Mouse (Mus musculus): ENCODE measurements around the gene Hps1.
"Not testable (repeated sequence)": the region's sequence is repeated elsewhere in the genome, so short reads cannot be mapped to it uniquely, and the experiment has no call there.

The Hps1 gene

DNA sequence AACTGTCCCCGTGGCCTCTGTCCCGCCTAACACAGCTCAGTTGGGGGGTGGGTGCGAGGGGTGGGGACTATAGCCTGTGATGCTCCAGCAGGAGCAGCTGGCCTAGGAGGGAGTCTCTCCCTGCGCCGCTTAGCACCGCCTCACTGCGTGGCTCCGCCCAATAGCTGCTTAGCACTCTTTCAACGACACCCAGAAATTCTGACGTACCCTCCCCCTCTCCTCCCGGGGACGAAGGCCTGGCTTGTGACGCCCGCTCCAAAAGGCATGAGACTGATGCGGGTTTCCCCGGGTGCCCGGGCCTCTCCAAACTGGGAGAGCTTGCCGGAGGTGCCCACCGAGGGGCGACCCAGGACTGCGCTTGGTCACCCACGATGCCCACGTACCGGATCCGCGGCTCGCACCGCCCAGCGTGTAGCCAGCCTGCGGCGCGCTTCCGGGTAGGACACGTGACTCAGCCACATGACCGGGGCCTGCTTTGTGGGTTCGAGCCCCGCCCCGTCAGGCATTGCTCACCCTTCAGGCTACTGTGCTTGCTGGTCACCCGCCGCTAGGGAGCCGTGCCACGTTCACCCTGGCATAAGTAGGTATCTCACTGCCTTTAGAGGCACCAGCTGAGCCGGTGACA, at the start of gene Hps1:
Gene Hps1, minus strand, starts transcription at position 448 of the 625 bp plus-strand sequence.
- peak; percentile 73 to 86 for DNase-seq (ENCODE audit: low read depth in 2 of 2, low spot score in 2 of 2)

DNA sequence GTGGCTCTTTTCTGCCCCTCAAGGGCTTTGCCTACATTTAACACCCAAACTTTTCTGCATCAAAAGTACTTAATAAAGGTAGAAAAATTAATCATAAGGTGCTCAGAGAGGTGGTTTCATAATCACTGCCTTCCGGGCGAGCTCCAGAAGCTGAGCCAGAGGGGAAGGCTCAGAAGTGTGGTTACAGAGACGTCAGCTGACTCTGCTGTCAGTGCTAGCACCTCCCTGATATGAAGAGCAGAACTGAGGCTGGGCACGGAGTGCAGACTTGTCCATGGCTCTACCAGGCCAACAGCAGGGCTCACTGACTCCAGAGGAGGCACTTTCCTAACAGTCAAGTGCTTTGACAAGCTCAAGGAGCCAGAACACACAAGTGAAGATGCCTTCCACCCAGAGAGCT, 49.4 kb upstream of the Hps1 start:
- no peak for DNase-seq (ENCODE audit: low read depth in 2 of 2, low spot score in 2 of 2)

DNA sequence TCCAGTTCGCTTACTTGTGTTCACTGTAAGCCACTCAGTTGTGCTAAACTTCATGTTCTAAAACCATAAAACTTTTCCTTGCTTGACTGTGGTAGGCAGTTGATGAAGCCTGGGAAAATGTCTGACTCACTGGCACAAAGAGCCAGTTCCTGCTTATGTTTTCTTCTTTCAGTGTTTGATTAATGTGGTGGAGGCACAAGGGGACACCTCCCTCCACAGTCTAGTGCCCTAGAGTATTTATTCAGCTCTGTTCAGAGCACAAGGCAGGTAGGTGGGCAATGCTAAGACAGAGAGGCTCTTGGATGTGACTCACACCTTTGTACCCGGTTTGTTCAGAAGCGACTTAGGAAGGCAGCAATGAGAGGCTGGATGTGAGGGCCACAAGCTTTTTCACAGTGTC, 48.1 kb upstream of the Hps1 start:
- no peak for DNase-seq (ENCODE audit: low read depth in 2 of 2, low spot score in 2 of 2)

DNA sequence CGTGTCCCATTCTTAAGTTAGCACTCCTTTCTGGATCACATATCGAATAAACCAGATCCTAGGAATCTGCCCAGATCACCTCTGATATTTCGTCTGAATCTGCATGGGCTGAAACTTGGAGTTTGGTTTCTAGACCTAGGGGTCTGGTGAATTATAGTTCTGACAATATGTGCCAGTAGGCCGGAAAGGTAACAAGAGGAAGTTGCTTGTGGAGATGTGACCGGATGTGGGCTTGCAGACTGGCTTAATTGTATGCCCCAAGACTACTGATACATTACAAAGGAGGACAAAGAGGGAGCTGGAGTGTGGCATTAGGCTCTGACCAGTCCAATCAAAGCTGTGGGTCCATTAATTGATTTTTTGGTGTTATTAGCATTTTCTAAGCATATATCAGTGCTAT, 40.3 kb upstream of the Hps1 start:
- no peak for DNase-seq (ENCODE audit: low read depth in 2 of 2, low spot score in 2 of 2)

DNA sequence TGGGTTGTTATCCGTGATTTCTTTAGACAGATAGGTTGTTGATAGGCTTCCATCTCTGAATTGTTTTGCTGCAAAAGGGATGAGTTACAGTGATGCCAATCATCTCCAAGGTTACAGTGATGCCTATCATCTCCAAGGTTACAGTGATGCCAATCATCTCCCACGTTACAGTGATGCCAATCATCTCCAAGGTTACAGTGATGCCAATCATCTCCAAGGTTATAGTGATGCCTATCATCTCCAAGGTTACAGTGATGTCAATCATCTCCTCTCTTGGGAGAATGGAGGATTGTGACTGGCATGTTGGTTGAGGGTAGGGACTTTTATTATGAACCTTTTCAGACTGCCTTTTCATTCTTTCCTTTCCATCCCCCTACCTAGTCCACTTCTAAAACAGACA, 38.0 kb upstream of the Hps1 start:
- no peak for DNase-seq (ENCODE audit: low read depth in 2 of 2, low spot score in 2 of 2)

DNA sequence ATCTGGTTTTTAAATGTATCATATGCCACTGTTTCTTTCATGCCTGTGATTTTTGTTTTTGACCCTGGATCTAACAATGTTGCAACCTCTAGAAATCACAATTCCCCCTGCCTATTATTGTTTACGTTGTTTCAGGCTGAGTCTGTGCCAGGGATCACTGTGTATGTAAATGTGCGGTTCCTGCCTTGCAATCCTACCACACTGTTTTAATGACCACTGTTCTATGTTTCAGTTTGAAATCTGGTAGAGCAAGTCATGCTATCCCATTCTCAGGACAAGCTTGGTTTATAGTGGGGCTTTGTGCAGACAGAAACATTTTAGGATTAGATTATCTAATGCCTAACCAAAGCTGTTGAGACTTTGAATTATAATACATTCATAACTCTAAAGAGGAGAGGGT, 36.5 kb upstream of the Hps1 start:
- DNase-seq (ENCODE audit: low read depth in 2 of 2, low spot score in 2 of 2) = no peak

DNA sequence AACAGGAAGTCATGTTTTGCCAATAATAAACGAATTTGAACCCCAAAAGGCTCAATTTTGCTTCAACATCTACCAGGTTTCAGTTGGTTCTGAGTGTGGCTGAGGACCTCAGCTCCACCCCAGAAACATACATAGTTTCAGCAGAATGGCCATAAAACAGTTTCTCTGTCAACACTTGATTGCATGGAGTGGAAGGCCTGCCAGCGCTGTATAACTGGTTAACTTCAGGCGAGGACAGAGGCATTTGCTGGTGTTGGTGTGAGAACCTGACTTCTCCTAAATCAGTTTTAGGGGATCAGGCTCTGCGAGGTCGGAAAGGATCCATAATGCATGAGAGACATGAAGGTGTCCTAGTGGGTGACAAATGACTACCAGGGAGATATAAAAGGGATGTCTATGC, 30.4 kb upstream of the Hps1 start:
- DNase-seq (ENCODE audit: low read depth in 2 of 2, low spot score in 2 of 2) = no peak

DNA sequence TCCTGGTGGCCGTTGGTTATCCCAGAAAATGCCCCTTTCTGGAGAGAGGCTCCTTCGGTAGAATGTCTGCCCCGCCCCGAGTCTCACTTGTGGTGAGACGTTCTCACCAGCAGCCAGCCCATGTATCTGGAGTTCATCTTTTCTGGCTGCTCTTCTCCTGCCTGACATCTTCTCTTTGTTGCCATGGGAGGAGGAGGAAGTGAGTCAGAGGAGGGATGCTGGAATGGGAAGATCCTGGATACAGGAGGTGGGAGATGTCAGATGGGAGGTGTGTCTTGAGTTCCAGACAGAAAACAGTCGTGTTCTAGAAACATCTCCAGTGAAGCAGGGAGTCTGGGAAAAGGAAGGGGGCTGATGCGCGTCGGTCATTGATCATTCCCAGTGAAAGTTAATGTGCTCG, 29.7 kb upstream of the Hps1 start:
- no peak for DNase-seq (ENCODE audit: low read depth in 2 of 2, low spot score in 2 of 2)

DNA sequence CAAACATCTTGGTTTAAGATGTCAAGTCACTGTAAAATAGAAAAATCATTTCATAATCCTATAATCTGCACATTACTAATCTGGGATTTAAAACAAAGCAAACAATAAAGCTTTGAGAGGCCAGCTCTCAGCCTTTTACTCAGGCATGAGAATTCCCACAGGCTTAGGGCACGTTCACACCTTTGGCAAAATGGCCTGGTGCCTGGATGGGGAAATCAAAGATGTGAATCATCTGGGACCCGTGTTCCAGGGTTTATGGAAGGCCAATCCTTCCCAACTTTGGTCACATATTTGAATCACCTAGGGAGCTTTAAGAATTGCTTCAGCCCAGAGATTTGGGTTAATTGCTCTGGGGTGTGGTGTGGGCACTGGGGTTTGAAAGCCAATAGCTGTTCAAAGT, 18.1 kb upstream of the Hps1 start:
- DNase-seq (ENCODE audit: low read depth in 2 of 2, low spot score in 2 of 2) = no peak

DNA sequence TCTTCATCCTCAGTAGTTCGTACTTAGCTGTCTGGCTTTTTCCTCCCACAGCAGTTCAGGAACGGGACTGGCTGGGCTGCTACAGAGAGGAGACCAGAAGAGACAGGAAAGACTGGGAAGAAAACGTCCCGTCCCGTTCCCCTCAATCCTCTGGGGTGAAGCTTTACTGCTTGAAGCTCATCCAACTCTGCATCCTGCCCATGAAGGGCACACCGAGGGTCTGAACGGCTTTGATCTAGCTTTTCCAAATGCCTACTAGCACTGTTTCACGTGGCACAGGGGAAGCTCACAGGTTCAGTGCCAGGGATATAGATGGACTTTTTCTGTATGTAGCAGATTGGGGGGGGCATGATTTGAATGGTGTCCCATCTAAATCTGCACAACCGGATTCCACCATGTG, 16.0 kb upstream of the Hps1 start:
- no peak for DNase-seq (ENCODE audit: low read depth in 2 of 2, low spot score in 2 of 2)

DNA sequence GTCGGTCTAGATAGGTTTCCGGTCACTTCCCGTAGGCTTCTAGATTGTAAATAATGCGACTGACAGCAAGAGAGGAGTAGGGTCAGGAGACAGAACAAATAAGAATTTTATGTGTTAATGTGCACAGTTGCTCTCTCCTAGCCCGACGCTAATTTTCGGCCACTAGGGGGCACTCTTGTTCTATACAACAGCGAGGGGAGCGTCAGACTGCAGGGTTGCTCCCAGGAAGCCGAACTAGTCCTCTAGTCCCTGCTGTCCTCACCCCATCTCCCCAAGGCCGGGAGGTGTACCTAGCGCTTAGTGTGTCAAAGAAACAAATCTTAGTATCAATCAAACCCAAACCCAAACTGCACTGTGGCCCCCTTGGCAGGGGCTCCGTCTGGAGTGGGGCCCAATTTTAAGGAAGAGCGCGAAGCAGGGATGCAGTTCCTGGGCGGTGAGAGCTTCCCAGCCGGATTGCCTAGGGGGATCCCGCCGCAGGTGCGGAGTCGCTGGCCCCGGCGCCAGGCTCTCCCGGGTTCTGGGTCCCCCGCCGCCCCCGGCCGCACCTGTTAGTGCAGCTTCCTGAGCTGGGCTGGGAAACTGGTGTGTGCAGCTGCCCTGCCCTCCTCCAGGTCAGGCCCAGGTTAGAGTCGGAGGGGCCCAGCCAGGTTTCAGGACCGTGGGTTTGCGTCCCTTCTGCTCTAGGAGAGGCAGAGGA, 15.3 kb upstream of the Hps1 start:
- DNase-seq (ENCODE audit: low read depth in 2 of 2, low spot score in 2 of 2) = peak; percentile 70 to 73

DNA sequence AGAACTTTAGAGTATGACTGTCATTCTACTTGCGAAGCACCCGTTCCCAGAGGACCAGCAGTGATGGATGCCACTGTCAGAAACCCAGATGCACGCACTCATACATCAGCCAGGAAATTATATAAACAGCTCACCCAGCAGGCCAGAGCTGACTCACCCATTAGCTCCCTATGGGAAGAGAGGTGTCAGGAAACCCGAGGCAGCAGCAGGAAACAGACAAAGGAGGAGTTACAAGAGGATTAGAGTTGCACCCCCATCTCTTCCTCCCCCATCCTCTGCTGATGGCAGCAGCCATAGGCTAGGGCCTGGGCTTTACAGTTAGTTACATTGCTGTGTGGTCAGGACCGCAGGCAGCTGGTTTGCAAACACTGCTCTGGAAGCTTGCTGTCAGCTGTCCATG, 8.5 kb upstream of the Hps1 start:
- no peak for DNase-seq (ENCODE audit: low read depth in 2 of 2, low spot score in 2 of 2)

DNA sequence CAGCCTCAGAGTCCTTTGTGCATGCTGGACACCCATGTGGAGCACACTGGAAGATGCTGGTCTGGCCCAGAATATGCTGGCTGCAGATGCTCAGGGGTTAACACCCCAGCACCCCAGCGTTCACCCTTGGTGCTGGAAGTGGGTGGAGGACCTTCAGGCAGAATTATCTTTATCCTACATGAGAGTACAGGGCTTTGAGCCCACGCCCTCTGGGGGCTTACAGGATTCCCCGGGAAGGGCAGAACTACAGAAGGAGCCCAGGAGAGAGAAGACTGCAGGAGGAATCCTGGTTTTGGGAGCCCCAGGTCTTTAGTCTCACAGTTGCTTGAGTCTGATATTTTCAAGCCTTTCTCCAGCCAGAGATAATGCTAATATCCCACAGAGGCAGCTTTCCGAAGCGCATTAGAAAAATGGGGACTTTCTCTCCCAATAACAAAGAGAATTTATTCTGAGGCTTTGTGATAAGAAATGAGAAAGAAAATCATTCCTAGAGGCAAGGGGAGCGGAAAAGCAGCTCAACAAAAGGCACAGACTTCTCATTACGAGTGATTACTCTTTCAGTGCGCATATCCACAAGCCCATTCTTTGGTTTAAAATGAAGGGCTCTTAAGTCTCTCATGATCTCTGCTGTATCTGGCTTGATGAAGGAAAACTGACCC, 5.9 kb upstream of the Hps1 start:
- DNase-seq (ENCODE audit: low read depth in 2 of 2, low spot score in 2 of 2) = no peak

DNA sequence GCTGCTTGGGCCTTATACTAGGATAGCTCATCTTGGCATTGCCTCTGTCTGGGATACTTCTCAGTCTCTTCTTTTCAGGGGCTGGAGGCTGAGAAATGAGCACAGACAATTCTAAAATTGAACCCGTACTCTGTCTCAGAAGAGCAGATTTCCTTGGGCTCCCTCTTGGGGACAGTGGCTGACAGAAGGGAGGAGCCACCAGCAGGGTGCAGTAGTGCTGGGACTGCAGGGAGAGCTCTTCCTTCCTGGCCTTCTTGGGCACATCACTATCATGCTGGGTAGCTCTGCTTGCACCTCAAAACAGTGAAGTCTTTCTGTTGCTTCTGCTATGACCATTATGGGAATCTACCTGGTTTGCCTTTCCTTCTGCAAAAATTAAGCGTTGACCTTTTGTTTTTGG, 5.4 kb upstream of the Hps1 start:
- no peak for DNase-seq (ENCODE audit: low read depth in 2 of 2, low spot score in 2 of 2)

DNA sequence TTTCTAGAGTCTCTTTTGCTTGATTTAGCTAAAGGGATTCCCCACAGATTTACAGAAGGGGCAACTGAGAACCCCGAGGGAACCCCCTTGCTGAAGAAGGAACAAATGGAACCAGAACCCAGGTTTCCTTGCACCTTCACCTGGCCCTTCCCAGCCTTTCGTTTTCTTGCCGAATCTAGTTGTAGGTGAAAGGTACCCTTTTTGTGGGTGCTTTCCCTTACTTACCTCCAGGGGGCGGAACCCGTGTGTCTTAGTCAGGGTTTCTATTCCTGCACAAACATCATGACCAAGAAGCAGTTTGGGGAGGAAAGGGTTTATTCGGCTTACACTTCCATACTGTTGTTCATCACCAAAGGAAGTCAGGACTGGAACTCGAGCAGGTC, 369 bp upstream of the Hps1 start:
- not testable (repeated sequence) for DNase-seq (ENCODE audit: low read depth in 2 of 2, low spot score in 2 of 2)

DNA sequence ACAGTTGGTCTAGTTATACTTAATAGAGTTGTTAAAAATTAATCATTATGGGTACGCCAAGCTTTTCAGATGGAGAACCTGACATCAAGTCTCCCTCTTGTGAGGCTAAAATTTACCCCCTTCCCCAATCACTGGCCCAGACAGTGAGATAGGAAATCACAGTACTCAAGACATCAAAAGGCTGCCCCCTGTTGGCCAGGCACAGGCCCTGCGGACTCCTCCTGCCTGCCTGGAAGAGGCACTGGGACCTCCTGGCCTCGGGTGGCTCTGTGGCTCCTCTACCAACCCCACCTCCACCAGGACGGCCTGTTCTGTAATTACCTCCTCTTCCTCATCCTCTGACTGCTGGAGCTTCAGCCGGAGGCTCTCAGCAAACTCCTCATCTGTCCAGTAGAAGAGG, 2.0 kb downstream of the Hps1 start:
- DNase-seq (ENCODE audit: low read depth in 2 of 2, low spot score in 2 of 2) = peak; percentile 47 to 55

DNA sequence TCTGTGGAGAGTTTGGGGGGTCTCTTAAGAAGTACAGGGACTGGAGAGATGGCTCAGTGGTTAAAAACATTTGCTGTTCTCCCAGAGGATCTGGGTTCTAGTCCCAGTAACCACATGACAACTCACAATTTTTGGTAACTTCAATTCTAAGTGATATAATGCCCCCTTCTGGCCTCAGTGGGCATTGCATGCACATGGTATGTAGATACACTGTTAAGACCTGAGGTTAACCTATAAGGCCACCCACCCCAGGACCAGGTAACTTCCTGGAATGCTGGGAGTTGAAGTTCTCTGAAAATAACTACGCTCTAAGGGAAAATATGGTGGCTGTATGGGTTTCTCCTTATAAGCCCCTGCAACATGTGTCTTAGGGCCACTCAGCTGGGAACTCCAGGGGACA, 3.0 kb downstream of the Hps1 start:
- DNase-seq (ENCODE audit: low read depth in 2 of 2, low spot score in 2 of 2) = peak in 1 of 2 experiments; percentile 30

DNA sequence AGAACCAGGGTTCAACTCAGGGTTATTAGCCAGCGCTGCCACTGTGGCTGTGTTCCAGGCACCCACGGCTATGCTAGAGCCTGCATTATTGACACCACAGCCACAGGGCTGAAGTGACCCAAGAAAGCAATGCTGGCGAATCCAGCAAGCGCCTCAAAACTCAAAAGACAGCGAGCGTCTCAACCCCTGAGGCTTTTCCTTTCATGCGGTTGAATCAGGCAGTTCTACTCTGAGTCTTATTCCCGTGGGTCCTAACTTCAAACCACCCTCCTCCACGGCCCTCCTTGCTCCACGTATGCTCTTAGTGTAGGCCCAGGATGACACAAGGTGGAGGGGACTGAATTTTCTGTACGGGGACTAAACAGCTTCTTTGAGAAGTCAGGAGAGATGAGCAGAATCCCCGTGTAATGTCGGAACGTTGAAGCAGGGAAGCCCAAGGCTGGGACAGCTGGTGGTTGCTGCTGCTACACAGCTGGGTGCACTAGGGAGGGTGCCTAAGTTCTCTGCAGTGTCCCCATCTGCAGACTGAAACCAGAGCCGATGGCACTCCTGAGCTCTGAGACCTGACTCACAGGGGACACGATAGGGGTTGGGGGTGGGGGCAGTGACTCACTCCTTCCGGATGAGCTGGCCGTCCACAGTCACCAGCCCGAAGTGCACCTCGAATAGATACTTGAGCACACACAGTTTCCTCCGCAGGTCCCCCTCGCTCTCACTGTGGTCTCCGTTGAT, 9.5 kb downstream of the Hps1 start:
- DNase-seq (ENCODE audit: low read depth in 2 of 2, low spot score in 2 of 2) = no peak

DNA sequence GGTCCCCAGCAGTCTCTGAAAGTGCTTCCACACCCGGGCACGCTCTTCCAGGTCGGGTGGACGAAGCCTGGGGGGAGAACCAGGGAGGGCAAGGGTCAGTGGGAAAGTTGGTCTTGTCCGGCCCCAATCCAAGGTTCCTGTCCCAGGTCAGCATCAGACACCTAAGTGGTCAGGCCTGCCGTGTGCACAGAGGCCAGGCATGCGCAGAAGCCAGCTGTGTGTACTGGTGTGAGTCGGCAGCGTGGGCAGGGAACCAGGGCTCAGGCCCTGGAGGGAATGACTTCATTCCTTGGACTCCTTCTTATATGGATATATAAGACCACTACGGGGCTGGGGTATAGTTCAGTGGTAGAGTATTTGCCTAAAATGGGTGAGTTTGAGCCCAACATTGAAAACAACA, 10.1 kb downstream of the Hps1 start:
- DNase-seq (ENCODE audit: low read depth in 2 of 2, low spot score in 2 of 2) = no peak

DNA sequence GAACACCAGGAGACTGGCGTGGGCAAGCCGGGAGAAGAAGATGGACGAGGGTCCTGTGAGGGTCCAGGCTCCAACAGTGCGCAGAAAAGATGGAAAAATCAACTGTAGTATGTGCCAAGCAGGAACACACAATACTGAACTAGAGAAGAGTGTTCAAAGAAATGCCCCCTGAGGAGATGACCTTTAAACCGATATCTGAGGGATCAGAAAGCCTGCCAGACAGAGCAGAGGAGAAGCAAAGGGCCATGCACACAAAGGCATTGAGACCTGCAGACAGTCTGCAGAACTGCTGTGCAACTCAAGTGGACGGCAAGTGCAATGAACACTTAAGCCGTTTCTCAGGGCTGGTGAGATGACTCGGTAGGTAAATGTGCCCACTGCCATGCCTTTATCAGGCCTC, 12.4 kb downstream of the Hps1 start:
- no peak for DNase-seq (ENCODE audit: low read depth in 2 of 2, low spot score in 2 of 2)

DNA sequence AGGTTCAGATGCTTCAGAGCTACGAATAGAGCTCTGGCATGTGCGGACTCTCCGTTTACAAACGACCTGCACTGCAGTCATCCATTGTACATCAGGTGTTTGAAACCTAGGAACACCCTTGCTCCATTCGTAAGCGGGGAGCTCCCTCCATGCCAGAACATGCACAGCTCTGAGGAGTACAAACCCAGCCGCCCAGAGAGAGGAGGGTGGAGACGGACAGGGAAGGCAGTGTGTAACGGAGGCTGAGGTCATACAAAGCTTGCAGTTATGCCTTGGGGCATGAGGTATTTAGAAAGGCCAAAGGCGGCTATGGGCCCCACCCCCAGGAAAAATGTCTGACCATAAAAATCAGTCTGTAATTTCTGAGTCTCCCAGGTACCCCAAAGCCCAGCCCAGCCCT, 15.4 kb downstream of the Hps1 start:
- no peak for DNase-seq (ENCODE audit: low read depth in 2 of 2, low spot score in 2 of 2)

DNA sequence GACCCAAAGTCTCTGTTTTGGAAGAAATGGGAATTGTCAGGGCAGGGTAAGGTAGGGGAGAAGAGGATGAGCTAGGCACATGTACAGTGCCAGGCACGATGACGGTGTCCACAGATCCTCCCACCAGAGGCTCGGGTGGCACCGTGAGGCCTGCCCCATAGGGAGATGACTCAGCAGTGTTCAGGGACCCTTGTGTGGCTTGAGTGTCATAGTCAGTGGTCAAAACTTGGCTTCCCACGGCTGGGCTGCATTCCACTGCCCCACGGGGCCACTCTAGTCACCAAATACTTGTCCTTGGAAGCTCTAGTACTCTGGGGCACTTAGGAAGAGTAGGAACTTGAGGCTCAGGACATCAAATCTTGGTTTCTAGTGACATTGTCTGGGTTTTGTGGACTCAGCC, 23.1 kb downstream of the Hps1 start:
- no peak for DNase-seq (ENCODE audit: low read depth in 2 of 2, low spot score in 2 of 2)
